Mouse (Mus musculus) frontal cortex, postnatal 10 days (tissue): Measurements from ENCODE around the gene Top3a.
"Not testable (repeated sequence)": the region's sequence is repeated elsewhere in the genome, so short reads cannot be mapped to it uniquely, and the experiment has no call there.

Experiments used
- DNase-seq, 2 experiments: peaks; one replicate each; pipeline ENCODE4 v3.0.0; 2022; ENCODE audit warnings: low spot score in 2 of 2, mixed read lengths in 1 of 2

Gene Top3a

GRCm38 (mm10) chr11:60776829-60777740, at the start of gene Top3a, which contains the start of gene Smcr8:
Gene Top3a (minus strand): TSS chr11:60777365.
Gene Smcr8 (plus strand): TSS chr11:60777524.
- DNase-seq = peak; percentile 80 to 83

GRCm38 (mm10) chr11:60826700-60827099, 49.5 kb upstream of the Top3a start:
- DNase-seq = no peak

GRCm38 (mm10) chr11:60825191-60825590, 48.0 kb upstream of the Top3a start:
- no peak for DNase-seq

GRCm38 (mm10) chr11:60823771-60824170, 46.6 kb upstream of the Top3a start:
- DNase-seq = no peak

GRCm38 (mm10) chr11:60816398-60816797, 39.2 kb upstream of the Top3a start:
- no peak for DNase-seq

GRCm38 (mm10) chr11:60811618-60812017, 34.5 kb upstream of the Top3a start, which contains the start of gene Shmt1:
Gene Shmt1 (minus strand): TSS chr11:60811718.
- not testable (repeated sequence) for DNase-seq

GRCm38 (mm10) chr11:60811054-60811460, 33.9 kb upstream of the Top3a start:
- peak; percentile 86 to 87 for DNase-seq

GRCm38 (mm10) chr11:60810046-60810965, 33.1 kb upstream of the Top3a start:
- DNase-seq = no peak

- no peak for DNase-seq
These were observed 32.4 kb upstream of the Top3a start for GRCm38 (mm10) chr11:60809546-60809945.

- DNase-seq = no peak
These were observed 31.3 kb upstream of the Top3a start for GRCm38 (mm10) chr11:60808286-60809070.

- no peak for DNase-seq
These were observed 23.7 kb upstream of the Top3a start for GRCm38 (mm10) chr11:60800892-60801291.

GRCm38 (mm10) chr11:60799977-60800376, 22.8 kb upstream of the Top3a start:
- DNase-seq = no peak

- DNase-seq = no peak
These were observed 19.2 kb upstream of the Top3a start for GRCm38 (mm10) chr11:60796342-60796741.

GRCm38 (mm10) chr11:60790472-60790871, 13.3 kb upstream of the Top3a start:
- no peak for DNase-seq

GRCm38 (mm10) chr11:60787595-60787994, 10.4 kb upstream of the Top3a start:
- no peak for DNase-seq

GRCm38 (mm10) chr11:60784179-60784922, 7.2 kb upstream of the Top3a start:
- no peak for DNase-seq

- no peak for DNase-seq
These were observed 2.6 kb upstream of the Top3a start for GRCm38 (mm10) chr11:60779673-60780189.

- no peak for DNase-seq
These were observed 721 bp upstream of the Top3a start for GRCm38 (mm10) chr11:60777801-60778370.

- no peak for DNase-seq
These were observed 897 bp downstream of the Top3a start for GRCm38 (mm10) chr11:60776107-60776828.
